Mouse (Mus musculus): ENCODE measurements around the gene Smarca5. TPM values are rescaled to one million over a fixed set of nuclear protein-coding genes. Genes with fewer than 3 reads are reported as not detected.
"Not testable (repeated sequence)": the region's sequence is repeated elsewhere in the genome, so short reads cannot be mapped to it uniquely, and the experiment has no call there.

Smarca5 gene
- polyA plus RNA-seq (2015; fragmentation: Nextera tagmentation; extraction: Ambion mirVana): 30.1 and 39.3 TPM in 2 replicates

- 1% methylated on average over 83 of the region's 91 CpGs for WGBS
- Histone ChIP-seq H3K27ac (ENCODE audit: low read length) (peak within 1 kb of the TSS; percentile 98), H3K4me2 (ENCODE audit: low read depth, low read length) (peak within 1 kb of the TSS; percentile 88), H3K4me3 (replicated peaks; ENCODE audit: low read length) (peak within 1 kb of the TSS; percentile 93), H3K9ac (ENCODE audit: low read length) (peak within 1 kb of the TSS; percentile 94)
- not testable (repeated sequence) for H3K27me3 ChIP-seq (ENCODE audit: control insufficient read depth, insufficient read depth, low read length); H3K4me1 ChIP-seq (ENCODE audit: control insufficient read depth, insufficient read depth, low read length); H3K9me3 ChIP-seq (replicated peaks; ENCODE audit: control insufficient read depth, low read length); H3K36me3 ChIP-seq (ENCODE audit: control insufficient read depth, insufficient read depth, low read length)
- peak; percentile 98 for ATAC-seq (ENCODE audit: insufficient read depth, low FRiP score)
These were observed at the start of gene Smarca5 for GRCm38 (mm10) chr8:80739155-80739924. Gene Smarca5, minus strand, starts transcription at chr8:80739497.

DNA sequence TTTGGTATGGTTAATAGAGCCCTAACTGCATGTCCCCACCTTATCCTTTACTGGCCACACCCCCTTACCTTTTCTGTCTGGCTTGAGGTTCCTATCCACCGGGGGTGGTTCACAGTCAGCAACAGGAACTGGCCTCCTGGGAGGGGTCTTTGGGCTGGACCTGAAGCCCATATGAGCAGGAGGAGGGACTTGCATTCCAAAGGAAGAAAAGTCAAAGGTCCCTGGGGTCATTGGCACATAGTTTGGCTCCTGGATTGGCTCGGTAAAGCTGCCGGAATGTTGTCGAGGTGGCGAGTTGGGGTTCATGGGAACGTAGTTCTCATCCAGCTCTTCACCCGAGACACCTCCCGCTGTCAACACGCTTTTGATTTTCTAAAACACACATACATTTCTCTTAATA, 45.3 kb upstream of the Smarca5 start:
- no peak for ATAC-seq (ENCODE audit: insufficient read depth, low FRiP score)
- no peak overlapping the region for H3K9ac ChIP-seq (ENCODE audit: low read length)
- no peaks in the 10 kb centered on the region for H3K27me3 ChIP-seq (ENCODE audit: control insufficient read depth, insufficient read depth, low read length)
- H3K9me3 ChIP-seq (replicated peaks; ENCODE audit: control insufficient read depth, low read length): no peaks in the 10 kb centered on the region
- no peak overlapping the region for H3K27ac ChIP-seq (ENCODE audit: low read length)
- H3K4me3 ChIP-seq (replicated peaks; ENCODE audit: low read length): no peak overlapping the region
- H3K4me1 ChIP-seq (ENCODE audit: control insufficient read depth, insufficient read depth, low read length): peaks cover 13% of the 10 kb centered on the region; the same call in 1 of the 2 replicates
- H3K4me2 ChIP-seq (ENCODE audit: low read depth, low read length): no peak overlapping the region
- H3K36me3 ChIP-seq (ENCODE audit: control insufficient read depth, insufficient read depth, low read length): peaks cover 17% of the 10 kb centered on the region
- WGBS: 89% methylated on average over 9 of the region's 9 CpGs

GRCm38 (mm10) chr8:80783271-80783670, 44.0 kb upstream of the Smarca5 start:
- Histone ChIP-seq H3K4me1 (ENCODE audit: control insufficient read depth, insufficient read depth, low read length) (peaks cover 14% of the 10 kb centered on the region; the same call in 1 of the 2 replicates), H3K9me3 (replicated peaks; ENCODE audit: control insufficient read depth, low read length) (no peaks in the 10 kb centered on the region), H3K27ac (ENCODE audit: low read length) (no peak overlapping the region), H3K9ac (ENCODE audit: low read length) (no peak overlapping the region), H3K4me3 (replicated peaks; ENCODE audit: low read length) (no peak overlapping the region), H3K36me3 (ENCODE audit: control insufficient read depth, insufficient read depth, low read length) (peaks cover 11% of the 10 kb centered on the region), H3K27me3 (ENCODE audit: control insufficient read depth, insufficient read depth, low read length) (no peaks in the 10 kb centered on the region), H3K4me2 (ENCODE audit: low read depth, low read length) (no peak overlapping the region)
- WGBS: 85% methylated on average over 4 of the region's 4 CpGs
- ATAC-seq (ENCODE audit: insufficient read depth, low FRiP score): no peak

DNA sequence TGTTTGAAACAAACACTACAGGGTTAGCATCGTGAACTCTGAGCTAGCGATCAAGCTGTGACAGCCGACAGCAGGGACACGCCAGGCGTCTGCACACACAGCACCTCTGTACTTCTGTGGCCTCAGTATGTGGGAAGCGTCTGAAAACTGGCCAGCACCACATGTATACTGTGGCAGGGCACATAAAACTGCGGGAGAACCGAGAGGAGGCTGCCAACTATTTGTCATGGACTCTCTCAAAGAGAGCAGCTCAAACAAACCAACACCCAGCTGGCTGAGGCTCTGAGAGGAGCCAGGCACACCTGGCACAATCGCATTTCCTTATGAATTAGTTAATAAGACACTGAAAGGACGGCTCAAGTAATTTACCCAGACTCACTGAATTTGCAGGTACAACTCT, 42.0 kb upstream of the Smarca5 start:
- Histone ChIP-seq H3K27me3 (ENCODE audit: control insufficient read depth, insufficient read depth, low read length) (no peaks in the 10 kb centered on the region), H3K4me3 (replicated peaks; ENCODE audit: low read length) (no peak overlapping the region), H3K9ac (ENCODE audit: low read length) (peak overlapping the region; percentile 23), H3K9me3 (replicated peaks; ENCODE audit: control insufficient read depth, low read length) (no peaks in the 10 kb centered on the region), H3K27ac (ENCODE audit: low read length) (peak overlapping the region; percentile 85), H3K36me3 (ENCODE audit: control insufficient read depth, insufficient read depth, low read length) (peaks cover 11% of the 10 kb centered on the region), H3K4me2 (ENCODE audit: low read depth, low read length) (peak overlapping the region; percentile 14; the same call in 1 of the 2 replicates), H3K4me1 (ENCODE audit: control insufficient read depth, insufficient read depth, low read length) (peaks cover 14% of the 10 kb centered on the region; the same call in 1 of the 2 replicates)
- WGBS: 32% methylated on average over 10 of the region's 10 CpGs
- ATAC-seq (ENCODE audit: insufficient read depth, low FRiP score): peak; percentile 73; the same call in 1 of the 2 replicates

DNA sequence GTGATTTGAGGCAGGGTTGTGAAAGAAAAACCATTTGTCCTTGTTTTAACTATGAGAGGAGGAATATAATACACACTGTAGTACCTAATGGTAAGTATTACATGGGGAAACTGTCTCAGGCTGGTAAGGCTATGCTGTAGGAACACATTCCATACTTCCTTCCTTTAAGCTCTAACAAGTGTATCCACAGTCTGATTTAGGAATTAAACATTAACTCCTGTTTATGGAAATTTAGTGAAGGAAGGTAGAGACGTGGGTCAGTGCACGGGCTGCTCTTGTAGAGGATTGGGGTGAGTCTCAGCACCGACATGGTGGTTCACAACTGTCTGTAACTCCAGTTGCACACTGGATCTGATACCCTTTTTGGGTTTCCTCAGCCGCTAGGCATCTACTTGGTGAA, 41.0 kb upstream of the Smarca5 start:
- no peak overlapping the region for H3K27ac ChIP-seq (ENCODE audit: low read length)
- peaks cover 11% of the 10 kb centered on the region for H3K36me3 ChIP-seq (ENCODE audit: control insufficient read depth, insufficient read depth, low read length)
- ATAC-seq (ENCODE audit: insufficient read depth, low FRiP score): no peak
- peaks cover 14% of the 10 kb centered on the region; the same call in 1 of the 2 replicates for H3K4me1 ChIP-seq (ENCODE audit: control insufficient read depth, insufficient read depth, low read length)
- no peak overlapping the region for H3K9ac ChIP-seq (ENCODE audit: low read length)
- H3K4me2 ChIP-seq (ENCODE audit: low read depth, low read length): no peak overlapping the region
- H3K9me3 ChIP-seq (replicated peaks; ENCODE audit: control insufficient read depth, low read length): no peaks in the 10 kb centered on the region
- no peaks in the 10 kb centered on the region for H3K27me3 ChIP-seq (ENCODE audit: control insufficient read depth, insufficient read depth, low read length)
- no peak overlapping the region for H3K4me3 ChIP-seq (replicated peaks; ENCODE audit: low read length)
- WGBS: 72% methylated on average over 4 of the region's 4 CpGs

- no peak overlapping the region for H3K9ac ChIP-seq (ENCODE audit: low read length)
- H3K4me2 ChIP-seq (ENCODE audit: low read depth, low read length): no peak overlapping the region
- no peaks in the 10 kb centered on the region for H3K9me3 ChIP-seq (replicated peaks; ENCODE audit: control insufficient read depth, low read length)
- no peaks in the 10 kb centered on the region for H3K27me3 ChIP-seq (ENCODE audit: control insufficient read depth, insufficient read depth, low read length)
- no peak overlapping the region for H3K4me3 ChIP-seq (replicated peaks; ENCODE audit: low read length)
- WGBS: 65% methylated on average over 8 of the region's 8 CpGs
- peaks cover 14% of the 10 kb centered on the region; the same call in 1 of the 2 replicates for H3K4me1 ChIP-seq (ENCODE audit: control insufficient read depth, insufficient read depth, low read length)
- no peak overlapping the region for H3K27ac ChIP-seq (ENCODE audit: low read length)
- no peaks in the 10 kb centered on the region for H3K36me3 ChIP-seq (ENCODE audit: control insufficient read depth, insufficient read depth, low read length)
- ATAC-seq (ENCODE audit: insufficient read depth, low FRiP score): no peak
These were observed 37.1 kb upstream of the Smarca5 start for GRCm38 (mm10) chr8:80776436-80776835.

DNA sequence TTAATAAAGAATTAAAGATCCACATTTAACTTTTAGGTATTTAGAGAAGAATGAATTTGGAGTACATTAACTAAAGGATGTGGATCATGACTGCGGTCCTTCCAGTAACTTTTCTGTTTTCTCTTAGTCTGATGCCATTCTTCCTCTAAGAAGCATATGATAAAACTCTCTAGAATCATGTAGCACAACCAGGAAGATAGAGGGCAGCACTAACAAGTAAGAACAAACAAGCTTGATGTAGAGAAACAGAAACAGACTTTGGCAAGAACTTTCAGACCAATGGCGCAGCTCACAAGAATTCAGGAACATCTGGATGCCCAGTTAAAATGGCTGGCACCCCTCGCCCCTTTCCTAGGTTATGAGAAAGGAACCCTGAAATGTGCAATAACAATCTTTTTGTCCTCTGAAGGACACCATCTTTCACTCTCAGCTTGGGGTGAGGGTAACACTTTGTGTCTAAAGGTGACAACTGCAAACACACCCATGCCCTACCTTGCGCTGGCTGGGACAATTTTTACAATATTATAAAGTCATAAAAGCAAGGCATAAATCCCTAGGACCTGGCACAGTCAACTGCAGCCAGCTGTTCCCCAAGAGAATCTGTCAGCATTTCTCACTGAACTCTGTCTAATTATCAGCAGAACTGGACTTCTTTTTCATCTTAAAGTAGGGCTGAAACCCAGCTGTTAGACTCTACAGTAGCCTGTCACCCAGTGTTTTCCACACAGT, 33.6 kb upstream of the Smarca5 start:
- Histone ChIP-seq H3K27me3 (ENCODE audit: control insufficient read depth, insufficient read depth, low read length) (no peaks in the 10 kb centered on the region), H3K9me3 (replicated peaks; ENCODE audit: control insufficient read depth, low read length) (no peaks in the 10 kb centered on the region), H3K36me3 (ENCODE audit: control insufficient read depth, insufficient read depth, low read length) (peaks cover 8% of the 10 kb centered on the region; the same call in 1 of the 2 replicates), H3K9ac (ENCODE audit: low read length) (no peak overlapping the region), H3K4me2 (ENCODE audit: low read depth, low read length) (no peak overlapping the region), H3K4me1 (ENCODE audit: control insufficient read depth, insufficient read depth, low read length) (no peaks in the 10 kb centered on the region), H3K4me3 (replicated peaks; ENCODE audit: low read length) (no peak overlapping the region), H3K27ac (ENCODE audit: low read length) (no peak overlapping the region)
- 78% methylated on average over 4 of the region's 4 CpGs for WGBS
- ATAC-seq (ENCODE audit: insufficient read depth, low FRiP score): no peak

DNA sequence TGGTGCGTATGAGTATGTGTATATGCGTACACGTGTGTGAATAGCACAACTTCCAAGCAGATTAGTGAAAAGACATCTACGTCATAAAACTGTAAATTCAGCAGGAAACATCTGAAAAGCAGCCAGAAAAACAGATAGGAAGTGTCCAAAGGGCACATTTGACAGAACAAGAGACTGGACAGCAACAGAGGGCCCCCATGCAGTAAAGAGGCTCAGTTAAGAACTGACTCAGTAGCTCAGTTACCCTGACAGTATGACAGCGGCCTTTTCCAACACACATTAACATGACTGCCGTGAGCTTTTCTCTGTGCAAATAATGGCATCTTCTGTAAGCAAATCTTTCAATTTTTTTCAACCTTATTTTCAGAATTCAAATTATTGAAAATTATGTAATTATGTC, 29.2 kb upstream of the Smarca5 start:
- Histone ChIP-seq H3K27ac (ENCODE audit: low read length) (no peak overlapping the region), H3K4me1 (ENCODE audit: control insufficient read depth, insufficient read depth, low read length) (no peaks in the 10 kb centered on the region), H3K4me3 (replicated peaks; ENCODE audit: low read length) (no peak overlapping the region), H3K9ac (ENCODE audit: low read length) (no peak overlapping the region), H3K36me3 (ENCODE audit: control insufficient read depth, insufficient read depth, low read length) (peaks cover 25% of the 10 kb centered on the region; the same call in 1 of the 2 replicates), H3K9me3 (replicated peaks; ENCODE audit: control insufficient read depth, low read length) (no peaks in the 10 kb centered on the region), H3K4me2 (ENCODE audit: low read depth, low read length) (no peak overlapping the region), H3K27me3 (ENCODE audit: control insufficient read depth, insufficient read depth, low read length) (no peaks in the 10 kb centered on the region)
- WGBS: 91% methylated on average over 6 of the region's 6 CpGs
- no peak for ATAC-seq (ENCODE audit: insufficient read depth, low FRiP score)
